Mouse (Mus musculus) neutrophil, adult 59 days (primary cell): ENCODE results near the gene Rptor. TPM values are rescaled to one million over a fixed set of nuclear protein-coding genes. Genes with fewer than 3 reads are reported as not detected.

Experiments used
- total RNA-seq, 2 experiments: library from RNA; stranded (reverse); gene quantifications; 1 replicate in 1 of 2; 2 replicates in 1 of 2; pipeline ENCODE4 v1.2.4; 2023

Rptor gene
- total RNA-seq, result 10 to 100 TPM; 19.1 to 22.0 TPM

DNA sequence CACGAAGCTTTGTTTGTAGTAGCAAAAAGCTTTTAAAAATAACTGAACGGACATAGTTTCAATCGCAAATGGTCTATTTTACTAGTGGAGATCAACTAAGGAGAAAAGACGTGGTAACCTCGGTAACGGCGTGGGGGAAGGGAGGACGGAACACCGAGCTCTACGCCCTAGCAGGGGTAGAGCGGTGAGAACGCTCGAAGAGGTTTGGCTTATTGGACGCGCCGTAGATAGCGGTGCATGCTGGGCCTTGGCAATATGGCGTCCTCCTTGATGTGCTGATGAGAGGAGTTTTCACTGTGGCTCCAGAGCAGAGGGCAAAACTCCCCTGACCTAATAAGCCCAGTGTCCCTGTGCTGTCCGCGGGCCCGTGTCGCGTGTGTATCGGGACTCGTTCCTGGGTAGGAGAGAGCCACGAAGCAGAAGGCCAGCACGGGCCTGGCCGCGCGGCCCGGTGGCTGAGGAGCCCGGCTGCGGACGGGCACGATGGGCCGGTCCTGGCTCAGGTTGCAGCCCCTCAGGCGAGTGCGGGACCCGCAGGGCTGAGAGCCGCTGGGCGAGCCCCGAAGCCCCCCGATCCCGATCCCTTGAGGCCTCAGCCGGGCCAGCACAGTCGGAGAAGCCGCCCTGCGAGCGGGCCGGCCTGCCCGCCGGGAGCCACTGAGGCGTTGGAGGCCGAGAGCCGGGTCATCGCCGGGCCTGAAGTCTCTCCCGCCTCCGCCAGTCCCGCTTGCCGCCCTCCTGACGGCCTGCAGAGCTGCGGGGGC, at the start of gene Rptor:
Rptor (plus strand) TSS at position 143 of the 764 bp plus-strand sequence.

GRCm38 (mm10) chr11:119913291-119913934, 310.7 kb downstream of the Rptor start, which contains the start of gene Chmp6:
Gene Chmp6, plus strand, starts transcription at chr11:119913441.

GRCm38 (mm10) chr11:119942727-119943427, 340.2 kb downstream of the Rptor start, which contains the start of gene Baiap2:
Gene Baiap2, plus strand, starts transcription at chr11:119942763.

Other genes with a start within 250 kb of the Rptor start
- 10 to 100 TPM; 11.5 to 14.2 TPM for gene Sgsh, start 247.4 kb upstream of the Rptor start, total RNA-seq
- 1 to 10 TPM; 6.1 to 8.8 TPM for gene Slc26a11, start 247.3 kb upstream of the Rptor start, total RNA-seq
- gene Rnf213, start 209.8 kb upstream of the Rptor start, total RNA-seq, result 10 to 100 TPM; 49.8 to 56.9 TPM
- 10 to 100 TPM; 12.0 to 13.8 TPM for gene Endov, start 111.6 kb upstream of the Rptor start, total RNA-seq
- not detected for gene Nptx1, start 55.2 kb upstream of the Rptor start, total RNA-seq